Mouse (Mus musculus): ENCODE data around the gene Pms1. TPM values are rescaled to one million over a fixed set of nuclear protein-coding genes. Genes with fewer than 3 reads are reported as not detected.
A peak's percentile ranks its signal among the peaks of the same experiment; 100 is the strongest.
"Not testable (repeated sequence)": the region's sequence is repeated elsewhere in the genome, so short reads cannot be mapped to it uniquely, and the experiment has no call there.

The Pms1 gene
- polyA plus RNA-seq, 1 experiment from 2014 or later: 6.3 TPM

DNA sequence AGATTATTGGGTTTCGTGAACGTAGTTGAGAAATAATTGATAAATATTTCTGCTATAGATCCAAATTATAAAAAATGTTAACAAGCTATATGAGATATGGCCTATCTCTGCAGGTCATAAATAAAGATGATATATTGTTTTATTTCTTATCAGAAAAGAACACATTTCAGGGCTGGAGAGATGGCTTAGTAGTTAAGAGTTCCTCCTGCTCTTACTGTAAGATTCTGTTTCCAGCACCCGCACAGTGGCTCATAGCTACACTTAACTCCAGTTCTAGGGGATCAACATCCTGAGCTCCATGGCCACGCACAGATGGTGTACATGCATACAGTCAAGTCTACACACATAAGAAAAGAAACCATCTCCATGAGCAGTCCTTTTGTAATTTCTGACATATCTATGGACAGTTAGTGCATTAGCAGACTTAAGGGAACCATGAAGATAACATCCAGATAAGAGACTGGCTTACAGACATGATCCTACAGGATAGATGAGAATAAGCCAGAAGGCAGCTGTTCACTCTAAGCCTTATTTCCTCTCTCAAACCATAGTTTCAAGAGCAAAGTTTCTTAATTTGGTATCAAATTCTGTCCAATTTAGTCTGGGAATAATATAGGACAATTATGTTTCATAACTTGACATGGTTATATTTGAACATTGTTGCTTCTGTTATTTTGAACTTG, 25.0 kb upstream of the Pms1 start:
- H3K4me1 ChIP-seq (ENCODE audit: control insufficient read depth, low read depth, low read length): peaks cover 3% of the 10 kb centered on the region; the same call in 1 of the 2 replicates
- peaks cover 5% of the 10 kb centered on the region for H3K36me3 ChIP-seq (ENCODE audit: control insufficient read depth, insufficient read depth)
- no peaks in the 10 kb centered on the region for H3K9me3 ChIP-seq (replicated peaks; ENCODE audit: control insufficient read depth, low read length)
- H3K4me3 ChIP-seq (ENCODE audit: low read depth, low read length): no peak overlapping the region
- WGBS (ENCODE audit: insufficient replicate concordance): 66% methylated on average over 4 of the region's 4 CpGs
- peak; percentile 47; the same call in 1 of the 2 replicates for ATAC-seq (ENCODE audit: low read depth)
- H3K9ac ChIP-seq (ENCODE audit: low read depth, low read length): no peak overlapping the region
- no peak overlapping the region for H3K27ac ChIP-seq (ENCODE audit: low read length)
- H3K27me3 ChIP-seq (ENCODE audit: control insufficient read depth, insufficient read depth, low read depth, low read length): no peaks in the 10 kb centered on the region
- H3K4me2 ChIP-seq (ENCODE audit: low read depth, low read length): no peak overlapping the region

DNA sequence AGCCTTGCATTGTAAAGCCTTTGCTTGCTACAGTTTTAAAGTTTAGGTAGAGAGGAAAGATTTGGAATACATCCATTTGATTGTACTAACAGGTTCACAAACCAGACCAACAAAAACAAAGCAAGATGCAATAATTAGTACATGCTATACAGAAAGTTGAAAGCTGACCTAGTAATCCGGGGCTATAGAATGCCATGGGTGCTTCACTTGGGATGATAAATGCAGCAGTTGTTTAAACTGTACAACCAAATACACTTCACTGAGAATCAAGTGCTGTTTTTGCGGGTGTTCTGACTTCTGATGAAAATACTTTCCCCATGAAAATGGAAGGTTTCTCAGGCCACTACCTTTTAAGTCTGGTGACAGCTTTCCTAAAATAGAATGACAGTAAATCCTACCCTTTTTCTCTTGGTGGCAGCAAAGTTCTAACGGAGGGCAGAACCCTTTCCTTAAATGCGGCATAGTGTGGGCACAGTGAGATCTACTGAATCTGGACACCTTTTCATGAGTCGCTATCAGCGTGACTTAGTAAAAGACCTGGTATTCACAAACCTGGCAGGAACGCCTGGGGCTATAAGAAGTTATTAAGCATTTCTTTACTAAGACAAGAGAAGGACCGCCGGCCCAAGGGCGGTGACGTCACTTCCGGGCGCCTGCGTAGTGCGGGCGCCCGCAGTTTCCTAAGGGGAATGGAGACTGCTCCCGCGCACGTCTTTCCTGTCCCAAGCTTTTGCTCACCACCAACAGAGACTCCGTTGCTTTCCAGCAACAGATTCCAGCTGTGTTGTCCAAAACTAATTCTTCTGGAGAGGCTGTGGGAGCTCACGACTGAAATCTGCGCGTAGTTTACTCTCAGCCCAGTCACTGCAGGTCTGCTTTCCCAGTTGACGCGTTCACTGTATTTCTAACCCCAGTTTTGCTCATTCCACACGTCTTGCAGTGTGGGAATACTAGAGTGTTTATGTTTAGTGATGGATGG, 16.5 kb upstream of the Pms1 start, which contains the start of gene Osgepl1:
Osgepl1 (plus strand) TSS at position 636 of the 979 bp plus-strand sequence.
- H3K4me3 ChIP-seq (ENCODE audit: low read depth, low read length): peak within 1 kb of the TSS; percentile 85

GRCm38 (mm10) chr1:53300506-53300905, 3.7 kb upstream of the Pms1 start:
- 72% methylated on average over 4 of the region's 4 CpGs for WGBS (ENCODE audit: insufficient replicate concordance)
- peaks cover 3% of the 10 kb centered on the region for H3K36me3 ChIP-seq (ENCODE audit: control insufficient read depth, insufficient read depth)
- H3K4me1 ChIP-seq (ENCODE audit: control insufficient read depth, low read depth, low read length): peaks cover 6% of the 10 kb centered on the region; the same call in 1 of the 2 replicates
- H3K9ac ChIP-seq (ENCODE audit: low read depth, low read length): no peak overlapping the region
- H3K4me2 ChIP-seq (ENCODE audit: low read depth, low read length): no peak overlapping the region
- no peaks in the 10 kb centered on the region for H3K9me3 ChIP-seq (replicated peaks; ENCODE audit: control insufficient read depth, low read length)
- no peak overlapping the region for H3K4me3 ChIP-seq (ENCODE audit: low read depth, low read length)
- ATAC-seq (ENCODE audit: low read depth): no peak
- H3K27ac ChIP-seq (ENCODE audit: low read length): no peak overlapping the region
- no peaks in the 10 kb centered on the region for H3K27me3 ChIP-seq (ENCODE audit: control insufficient read depth, insufficient read depth, low read depth, low read length)

More for the DNA sequence above, 16.5 kb upstream of the Pms1 start, which contains the start of gene Osgepl1:
- Histone ChIP-seq H3K27me3 (ENCODE audit: control insufficient read depth, insufficient read depth, low read depth, low read length) (no peaks in the 10 kb centered on the region), H3K4me2 (ENCODE audit: low read depth, low read length) (peak within 1 kb of the TSS; percentile 82), H3K4me1 (ENCODE audit: control insufficient read depth, low read depth, low read length) (peaks cover 5% of the 10 kb centered on the region; the same call in 1 of the 2 replicates), H3K27ac (ENCODE audit: low read length) (peak within 1 kb of the TSS; percentile 83), H3K9ac (ENCODE audit: low read depth, low read length) (peak within 1 kb of the TSS; percentile 89), H3K9me3 (replicated peaks; ENCODE audit: control insufficient read depth, low read length) (no peaks in the 10 kb centered on the region), H3K36me3 (ENCODE audit: control insufficient read depth, insufficient read depth) (peaks cover 9% of the 10 kb centered on the region)
- peak; percentile 96 for ATAC-seq (ENCODE audit: low read depth)
- WGBS (ENCODE audit: insufficient replicate concordance): 2% methylated on average over 27 of the region's 27 CpGs

DNA sequence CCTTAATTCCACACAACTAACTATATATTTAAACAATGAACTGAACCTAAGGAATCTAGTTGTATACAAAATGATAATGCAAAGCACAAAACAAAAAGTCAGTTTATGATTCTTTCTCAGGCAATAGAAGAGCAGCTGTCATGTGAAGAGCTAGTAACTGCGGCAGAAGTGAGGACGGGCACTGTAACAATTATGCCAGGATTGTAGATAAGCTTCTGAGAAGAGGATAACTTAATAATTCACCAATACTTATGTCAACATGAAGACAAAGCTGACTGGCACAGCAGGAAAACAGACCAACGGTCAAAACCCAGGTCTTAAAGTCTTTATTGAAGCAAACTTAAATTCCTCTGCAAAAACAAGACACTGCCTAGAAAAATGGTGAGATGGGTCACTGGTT, 5.6 kb downstream of the Pms1 start:
- no peak overlapping the region for H3K4me2 ChIP-seq (ENCODE audit: low read depth, low read length)
- ATAC-seq (ENCODE audit: low read depth): no peak
- H3K36me3 ChIP-seq (ENCODE audit: control insufficient read depth, insufficient read depth): no peaks in the 10 kb centered on the region
- no peak overlapping the region for H3K4me3 ChIP-seq (ENCODE audit: low read depth, low read length)
- WGBS (ENCODE audit: insufficient replicate concordance): 72% methylated on average over 3 of the region's 3 CpGs
- H3K9me3 ChIP-seq (replicated peaks; ENCODE audit: control insufficient read depth, low read length): no peaks in the 10 kb centered on the region
- H3K9ac ChIP-seq (ENCODE audit: low read depth, low read length): no peak overlapping the region
- H3K27ac ChIP-seq (ENCODE audit: low read length): no peak overlapping the region
- no peaks in the 10 kb centered on the region for H3K27me3 ChIP-seq (ENCODE audit: control insufficient read depth, insufficient read depth, low read depth, low read length)
- H3K4me1 ChIP-seq (ENCODE audit: control insufficient read depth, low read depth, low read length): peaks cover 3% of the 10 kb centered on the region; the same call in 1 of the 2 replicates

DNA sequence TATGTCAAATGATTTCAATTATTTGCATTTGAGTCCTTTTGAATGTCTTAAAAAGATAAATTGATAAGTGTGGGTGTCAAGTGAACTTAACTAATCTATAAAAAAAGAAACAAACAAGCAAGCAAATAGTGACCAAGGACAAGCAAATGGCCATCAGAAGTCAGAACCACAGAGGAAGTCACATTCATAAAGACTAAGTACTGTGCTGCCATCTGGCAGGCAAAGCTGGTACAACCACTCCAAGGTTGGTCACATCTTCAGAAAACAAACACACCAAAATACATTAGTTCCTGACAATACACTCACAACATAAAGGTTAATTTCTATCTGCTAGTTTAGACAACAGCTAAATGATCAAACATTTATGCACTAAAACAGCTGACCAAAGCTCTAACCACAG, 24.2 kb downstream of the Pms1 start:
- Histone ChIP-seq H3K27ac (ENCODE audit: low read length) (no peak overlapping the region), H3K36me3 (ENCODE audit: control insufficient read depth, insufficient read depth) (no peaks in the 10 kb centered on the region), H3K9ac (ENCODE audit: low read depth, low read length) (no peak overlapping the region), H3K4me2 (ENCODE audit: low read depth, low read length) (no peak overlapping the region), H3K4me1 (ENCODE audit: control insufficient read depth, low read depth, low read length) (no peaks in the 10 kb centered on the region), H3K27me3 (ENCODE audit: control insufficient read depth, insufficient read depth, low read depth, low read length) (no peaks in the 10 kb centered on the region), H3K4me3 (ENCODE audit: low read depth, low read length) (no peak overlapping the region), H3K9me3 (replicated peaks; ENCODE audit: control insufficient read depth, low read length) (no peaks in the 10 kb centered on the region)
- no peak for ATAC-seq (ENCODE audit: low read depth)

DNA sequence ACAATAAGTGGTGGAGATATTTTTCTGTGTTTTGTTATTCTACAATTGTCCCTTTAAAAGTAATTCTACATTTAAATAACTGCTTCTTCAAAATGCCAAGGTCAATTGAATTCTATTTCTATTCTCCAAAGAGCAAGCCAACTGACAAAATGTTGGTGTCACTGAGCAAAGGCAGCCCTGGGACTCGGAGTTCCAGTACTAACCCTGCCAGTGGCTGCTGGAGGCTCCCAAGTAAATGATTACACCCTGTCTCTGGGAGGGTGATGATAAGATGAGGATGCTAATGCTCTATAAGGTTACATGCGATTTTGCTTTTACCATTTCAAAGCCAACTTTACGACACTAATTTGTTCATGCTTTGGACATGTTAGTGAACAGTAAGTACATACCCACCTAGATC, 26.9 kb downstream of the Pms1 start:
- no peaks in the 10 kb centered on the region for H3K9me3 ChIP-seq (replicated peaks; ENCODE audit: control insufficient read depth, low read length)
- no peaks in the 10 kb centered on the region for H3K27me3 ChIP-seq (ENCODE audit: control insufficient read depth, insufficient read depth, low read depth, low read length)
- no peak overlapping the region for H3K4me2 ChIP-seq (ENCODE audit: low read depth, low read length)
- H3K9ac ChIP-seq (ENCODE audit: low read depth, low read length): no peak overlapping the region
- no peak for ATAC-seq (ENCODE audit: low read depth)
- 54% methylated on average over 3 of the region's 3 CpGs for WGBS (ENCODE audit: insufficient replicate concordance)
- H3K36me3 ChIP-seq (ENCODE audit: control insufficient read depth, insufficient read depth): no peaks in the 10 kb centered on the region
- H3K4me1 ChIP-seq (ENCODE audit: control insufficient read depth, low read depth, low read length): no peaks in the 10 kb centered on the region
- H3K27ac ChIP-seq (ENCODE audit: low read length): no peak overlapping the region
- no peak overlapping the region for H3K4me3 ChIP-seq (ENCODE audit: low read depth, low read length)

GRCm38 (mm10) chr1:53264958-53265612, 31.7 kb downstream of the Pms1 start:
- not testable (repeated sequence) for ATAC-seq (ENCODE audit: low read depth); H3K27ac ChIP-seq (ENCODE audit: low read length); H3K27me3 ChIP-seq (ENCODE audit: control insufficient read depth, insufficient read depth, low read depth, low read length); H3K36me3 ChIP-seq (ENCODE audit: control insufficient read depth, insufficient read depth); H3K9ac ChIP-seq (ENCODE audit: low read depth, low read length); H3K4me1 ChIP-seq (ENCODE audit: control insufficient read depth, low read depth, low read length); H3K4me3 ChIP-seq (ENCODE audit: low read depth, low read length); H3K9me3 ChIP-seq (replicated peaks; ENCODE audit: control insufficient read depth, low read length); H3K4me2 ChIP-seq (ENCODE audit: low read depth, low read length)

DNA sequence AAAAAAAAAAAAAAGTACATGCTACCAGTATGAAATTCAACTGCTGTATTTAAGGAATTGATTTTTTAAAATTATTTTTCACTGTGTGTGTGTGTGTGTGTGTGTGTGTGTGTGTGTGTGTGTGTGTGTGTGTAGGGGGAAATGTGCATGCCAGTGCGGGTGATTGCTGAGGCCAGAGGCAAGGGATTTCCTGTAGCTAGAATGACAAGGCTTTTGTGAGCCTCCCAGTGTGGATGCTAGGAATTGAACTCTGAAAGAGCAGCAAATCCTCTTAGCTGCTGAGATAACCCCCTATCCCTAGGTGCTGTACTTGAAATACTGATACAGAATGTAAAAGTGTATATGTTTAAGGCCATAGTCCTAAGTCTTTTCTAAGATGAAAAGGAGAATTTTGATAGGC, 70.8 kb downstream of the Pms1 start:
- Histone ChIP-seq H3K9ac (ENCODE audit: low read depth, low read length) (no peak overlapping the region), H3K4me1 (ENCODE audit: control insufficient read depth, low read depth, low read length) (no peaks in the 10 kb centered on the region), H3K27ac (ENCODE audit: low read length) (no peak overlapping the region), H3K4me3 (ENCODE audit: low read depth, low read length) (no peak overlapping the region), H3K4me2 (ENCODE audit: low read depth, low read length) (no peak overlapping the region), H3K36me3 (ENCODE audit: control insufficient read depth, insufficient read depth) (no peaks in the 10 kb centered on the region), H3K27me3 (ENCODE audit: control insufficient read depth, insufficient read depth, low read depth, low read length) (no peaks in the 10 kb centered on the region), H3K9me3 (replicated peaks; ENCODE audit: control insufficient read depth, low read length) (no peaks in the 10 kb centered on the region)
- WGBS (ENCODE audit: insufficient replicate concordance): 40% methylated on average over 1 of the region's 1 CpGs
- no peak for ATAC-seq (ENCODE audit: low read depth)
